Mouse (Mus musculus) liver, postnatal 0 days (tissue): ENCODE results near the gene Anxa9.
"Not testable (repeated sequence)": the region's sequence is repeated elsewhere in the genome, so short reads cannot be mapped to it uniquely, and the experiment has no call there.

Experiments used
- CTCF ChIP-seq: sonication (generic); IDR thresholded peaks from 2 replicates; pipeline ENCODE4 v1.5.1; 2016; ENCODE audit warnings: antibody characterized with exemption, low read depth
- EP300 ChIP-seq: IDR thresholded peaks from 2 replicates; pipeline ENCODE4 v1.6.1; 2016; ENCODE audit warnings: antibody characterized with exemption, low read depth, mild to moderate bottlenecking

DNA sequence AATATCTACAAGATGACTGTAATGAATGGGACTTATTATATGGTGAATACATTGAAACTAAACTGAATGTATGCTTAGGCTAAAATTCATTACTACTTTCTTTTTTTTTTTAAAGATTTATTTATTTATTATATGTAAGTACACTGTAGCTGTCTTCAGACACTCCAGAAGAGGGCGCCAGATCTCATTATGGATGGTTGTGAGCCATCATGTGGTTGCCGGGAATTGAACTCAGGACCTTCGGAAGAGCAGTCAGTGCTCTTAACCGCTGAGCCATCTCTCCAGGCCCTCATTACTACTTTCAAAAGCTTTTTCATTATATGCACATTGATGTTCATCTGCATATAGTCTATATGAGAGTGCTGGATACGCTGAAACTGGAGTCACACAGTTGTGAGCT lies 41.4 kb upstream of the Anxa9 start:
- not testable (repeated sequence) for TF ChIP-seq CTCF, EP300
